Mouse (Mus musculus): ENCODE results near the gene Rab6b.

Rab6b gene

DNA sequence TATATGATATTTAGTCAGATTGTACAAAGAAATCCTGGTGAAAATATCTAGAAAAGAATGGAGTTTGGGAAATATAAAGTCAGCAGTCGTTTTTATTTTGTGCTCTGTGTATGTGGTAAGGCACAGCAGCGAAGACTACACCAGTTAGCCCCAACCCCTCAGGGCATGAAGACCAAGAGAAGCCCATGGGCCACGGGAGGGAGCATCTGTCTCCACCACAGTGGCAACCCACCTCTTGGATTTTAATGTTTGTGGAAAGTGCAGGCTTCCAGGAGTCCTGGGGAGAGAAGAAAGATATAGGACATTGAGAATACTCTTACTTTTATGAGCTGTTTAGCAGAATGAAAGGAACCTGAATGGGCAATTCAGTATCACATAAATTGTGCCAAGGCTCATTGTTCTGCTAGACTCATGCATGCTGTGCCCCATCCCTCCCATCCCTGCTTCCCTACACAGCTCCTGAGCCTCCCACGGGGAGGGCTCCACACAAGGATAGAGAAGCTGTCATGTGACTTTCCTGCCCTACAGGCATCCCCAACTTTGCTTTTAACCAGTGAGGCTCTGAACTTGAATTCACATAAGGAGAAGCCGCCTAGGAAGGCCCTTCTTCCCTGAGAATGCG, 97.3 kb downstream of the Rab6b start:
- no peak for DNase-seq

DNA sequence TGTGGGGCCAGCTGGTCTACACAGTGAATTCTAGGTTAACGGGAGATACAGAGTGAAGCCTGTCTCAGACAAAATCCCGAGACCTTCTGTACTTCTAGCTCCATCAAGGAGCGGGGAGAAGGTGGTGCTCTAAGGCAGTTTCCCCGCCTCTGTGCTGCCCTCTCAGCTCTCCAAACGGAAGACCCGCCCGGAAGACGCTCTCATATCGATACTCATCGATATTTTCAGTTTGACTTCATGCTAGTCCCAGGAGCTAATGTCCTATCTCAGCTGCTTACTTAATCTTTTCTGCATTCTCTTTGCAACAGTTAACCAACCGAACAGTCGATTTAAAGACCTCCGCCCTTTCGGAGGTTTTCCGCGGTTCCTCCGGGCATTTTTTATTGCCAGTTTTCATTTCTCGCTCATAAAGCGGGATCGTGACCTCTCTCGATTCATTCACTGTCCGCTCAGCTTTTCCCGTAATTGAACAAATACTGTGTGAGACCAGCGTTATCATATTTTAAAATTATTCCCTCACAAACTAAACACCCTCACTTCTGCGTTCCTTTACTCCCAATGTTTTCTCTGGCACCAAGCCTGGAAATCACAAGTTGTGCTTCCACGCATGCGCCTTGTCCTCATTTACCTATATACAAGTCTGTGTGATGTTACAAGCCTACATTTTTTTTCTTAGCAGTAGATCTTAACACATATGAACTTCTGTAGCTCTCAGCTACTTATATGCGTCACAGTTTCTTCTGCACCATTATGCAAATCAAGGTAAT, 101.2 kb downstream of the Rab6b start:
- no peak for DNase-seq

DNA sequence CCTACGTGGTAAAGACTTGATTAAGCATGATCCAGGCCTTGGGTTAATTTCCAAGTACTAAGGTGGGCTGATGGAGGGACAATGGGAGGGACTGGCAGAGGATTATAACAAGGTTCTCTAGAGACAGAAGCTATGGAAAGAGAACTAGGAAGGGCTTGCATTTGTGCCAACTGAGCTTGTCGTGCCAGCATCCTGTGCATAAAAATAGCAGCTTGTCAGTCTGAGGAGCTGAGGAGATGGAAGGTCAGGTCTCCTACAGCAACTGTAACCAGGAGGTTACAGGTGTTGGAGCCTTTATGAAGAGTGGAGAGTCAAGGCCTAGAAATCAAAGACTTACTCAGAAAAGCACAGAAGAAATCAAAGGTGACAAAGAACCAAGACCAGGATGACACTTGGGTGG, 102.0 kb downstream of the Rab6b start:
- no peak for DNase-seq

DNA sequence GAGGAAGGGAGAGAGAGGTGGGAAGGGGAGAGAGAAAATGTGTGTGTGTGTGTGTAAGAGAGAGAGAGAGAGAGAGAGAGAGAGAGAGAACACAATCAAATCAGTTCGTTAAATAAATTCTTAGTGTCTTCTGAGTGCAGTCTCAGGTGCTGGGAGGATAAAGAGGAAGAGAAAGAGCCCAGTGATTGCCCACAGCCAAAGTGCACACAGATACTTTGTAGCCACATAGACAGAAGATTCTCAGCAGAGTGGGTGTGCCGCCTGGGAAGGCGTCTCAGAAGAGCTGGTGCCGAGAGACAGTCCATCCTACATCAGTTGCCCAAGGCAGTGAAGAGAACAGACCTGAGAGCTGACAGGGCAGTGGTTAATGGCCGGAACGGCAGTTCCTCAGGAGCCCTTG, 102.7 kb downstream of the Rab6b start:
- DNase-seq: no peak

DNA sequence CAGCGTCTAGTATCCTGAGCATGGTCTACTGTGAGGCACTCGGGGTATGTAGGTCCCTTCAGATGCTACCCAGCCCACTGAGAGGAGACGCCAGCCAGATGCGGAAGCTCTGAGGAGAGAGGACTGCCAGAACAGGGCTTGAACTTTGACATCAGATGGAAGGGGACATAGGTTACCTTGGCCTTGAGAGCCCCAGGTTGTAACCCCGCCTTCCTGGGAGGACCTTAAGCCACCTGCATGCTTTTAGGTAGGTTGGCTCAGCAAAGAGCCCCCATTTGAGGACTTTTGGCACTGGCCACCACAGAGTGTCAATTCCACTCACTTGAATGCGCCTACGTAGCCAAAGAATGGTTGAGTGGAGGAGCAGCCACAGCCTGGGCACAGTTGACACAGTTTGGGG, 113.1 kb downstream of the Rab6b start:
- DNase-seq: no peak

DNA sequence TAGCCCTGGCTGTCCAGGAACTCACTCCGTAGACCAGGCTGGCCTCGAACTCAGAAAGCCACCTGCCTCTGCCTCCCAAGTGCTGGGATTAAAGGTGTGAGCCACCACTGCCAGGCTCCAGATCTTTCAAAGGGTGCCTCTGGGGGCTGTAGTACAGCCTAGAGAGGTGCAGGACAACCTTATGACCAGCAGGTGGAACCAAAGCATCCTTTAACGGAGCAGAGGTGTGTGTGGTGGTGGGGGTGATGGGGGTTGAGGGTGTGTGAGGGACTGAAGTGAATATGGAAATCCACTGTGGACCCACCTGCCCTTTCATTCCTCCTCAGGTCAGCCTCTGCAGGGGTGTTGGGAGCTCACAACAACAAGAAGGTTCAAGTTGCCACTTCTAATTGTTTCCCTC, 113.9 kb downstream of the Rab6b start:
- peak; percentile 58 for DNase-seq

DNA sequence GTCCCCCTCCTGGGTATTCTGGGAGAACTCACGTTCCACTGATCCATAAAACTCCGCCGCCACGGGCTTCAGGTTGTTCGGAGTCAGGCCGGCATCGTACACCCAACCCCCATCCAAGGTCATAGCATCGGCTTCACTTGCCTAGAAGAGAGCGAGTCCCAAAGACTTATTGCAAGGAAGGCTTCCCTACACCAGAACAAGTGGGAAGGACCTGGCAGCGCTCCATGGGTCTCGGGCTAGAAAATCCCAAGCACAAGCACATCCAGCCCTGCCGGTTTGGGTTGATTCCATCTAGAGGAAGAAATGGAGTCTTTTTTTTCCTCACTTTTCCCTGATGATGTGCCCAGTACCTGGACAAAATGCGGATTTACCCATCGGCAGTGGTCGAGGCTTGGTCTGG, 115.2 kb downstream of the Rab6b start:
- DNase-seq: no peak

DNA sequence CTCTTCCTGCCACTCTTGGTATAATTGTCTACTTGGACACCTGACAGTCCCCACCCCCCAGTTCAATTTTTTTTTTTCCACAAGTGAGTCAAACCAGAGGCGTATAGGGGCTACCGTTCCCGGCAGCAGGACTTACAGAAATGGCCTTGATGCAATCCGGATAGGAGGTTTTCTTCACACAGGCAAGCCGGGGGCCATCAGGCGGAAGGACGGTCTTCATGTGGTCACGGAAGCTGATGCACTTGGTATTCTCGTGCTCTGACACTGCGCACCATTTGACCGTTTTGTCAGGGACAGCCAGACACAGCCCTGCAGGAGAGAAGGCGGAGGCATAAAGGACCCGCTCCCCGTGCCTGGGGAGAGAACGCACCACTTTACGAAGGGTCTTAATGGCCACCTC, 116.2 kb downstream of the Rab6b start:
- DNase-seq: no peak

DNA sequence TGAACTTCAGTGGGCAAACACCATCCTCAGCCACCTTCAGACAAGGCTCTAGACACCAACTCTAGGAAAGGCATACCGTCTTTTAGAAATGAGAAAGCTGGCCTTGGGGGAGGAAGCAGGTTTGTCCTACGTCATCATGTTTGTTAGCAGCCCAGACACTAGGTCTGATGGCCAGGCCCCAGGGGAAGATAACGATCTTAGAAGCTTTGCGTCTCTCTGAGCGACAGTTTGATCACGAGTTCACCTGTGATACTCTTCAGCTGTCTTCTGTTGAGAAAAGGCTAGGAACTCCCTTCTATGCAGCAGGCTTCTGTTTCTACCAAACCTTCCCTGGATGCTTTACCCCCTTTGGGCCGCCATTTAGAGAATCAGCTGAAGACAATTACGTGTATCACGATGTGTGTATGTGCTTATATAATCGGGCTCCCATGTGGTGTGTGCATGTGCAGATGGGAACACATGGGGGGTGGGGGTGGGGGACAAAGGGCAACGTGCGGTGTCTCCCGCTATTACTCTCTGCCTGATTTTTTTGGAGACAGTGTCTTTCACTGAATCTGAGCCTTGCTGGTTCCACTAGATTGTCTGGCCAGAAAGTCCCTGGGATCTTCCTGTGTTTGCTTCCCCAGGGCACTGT, 116.9 kb downstream of the Rab6b start:
- no peak for DNase-seq

DNA sequence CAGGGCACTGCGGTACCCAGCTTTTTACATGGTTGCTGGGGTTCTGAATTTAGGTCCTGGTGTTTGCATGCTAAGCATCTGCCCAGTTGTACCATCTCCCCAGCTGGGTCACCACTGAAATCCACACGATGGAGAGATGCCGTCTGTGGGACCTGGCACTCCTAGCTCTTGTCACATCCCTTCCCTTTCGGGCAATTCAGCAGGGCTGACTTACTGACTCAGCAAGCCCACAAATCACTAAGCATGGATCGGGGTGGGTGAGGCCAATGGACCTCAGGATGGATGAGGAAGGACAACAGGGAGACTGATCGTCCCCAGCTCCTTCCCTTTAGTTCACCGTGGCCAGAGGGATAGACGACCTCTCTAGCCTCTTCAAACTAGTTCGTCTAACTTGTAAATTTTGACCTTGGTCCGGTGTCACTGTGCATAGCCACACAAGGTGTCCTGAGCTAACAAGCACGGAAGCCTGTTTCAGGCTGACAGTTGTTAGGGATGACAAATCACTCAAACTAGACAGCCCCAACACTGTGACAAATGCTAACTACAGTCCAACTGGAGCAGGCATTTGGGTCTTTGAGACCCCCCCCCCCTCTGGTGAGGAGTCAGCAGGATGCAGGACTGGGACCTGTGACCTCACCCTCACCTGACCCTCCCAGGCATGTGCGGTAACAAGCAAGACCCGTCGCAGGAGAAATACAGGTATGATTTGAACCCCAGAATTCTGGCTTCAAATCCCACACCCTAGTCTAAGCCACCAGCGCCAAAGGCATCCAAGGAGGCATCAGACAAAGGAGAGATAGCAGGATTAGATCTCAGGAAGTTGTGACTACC, 117.7 kb downstream of the Rab6b start:
- DNase-seq: no peak

DNA sequence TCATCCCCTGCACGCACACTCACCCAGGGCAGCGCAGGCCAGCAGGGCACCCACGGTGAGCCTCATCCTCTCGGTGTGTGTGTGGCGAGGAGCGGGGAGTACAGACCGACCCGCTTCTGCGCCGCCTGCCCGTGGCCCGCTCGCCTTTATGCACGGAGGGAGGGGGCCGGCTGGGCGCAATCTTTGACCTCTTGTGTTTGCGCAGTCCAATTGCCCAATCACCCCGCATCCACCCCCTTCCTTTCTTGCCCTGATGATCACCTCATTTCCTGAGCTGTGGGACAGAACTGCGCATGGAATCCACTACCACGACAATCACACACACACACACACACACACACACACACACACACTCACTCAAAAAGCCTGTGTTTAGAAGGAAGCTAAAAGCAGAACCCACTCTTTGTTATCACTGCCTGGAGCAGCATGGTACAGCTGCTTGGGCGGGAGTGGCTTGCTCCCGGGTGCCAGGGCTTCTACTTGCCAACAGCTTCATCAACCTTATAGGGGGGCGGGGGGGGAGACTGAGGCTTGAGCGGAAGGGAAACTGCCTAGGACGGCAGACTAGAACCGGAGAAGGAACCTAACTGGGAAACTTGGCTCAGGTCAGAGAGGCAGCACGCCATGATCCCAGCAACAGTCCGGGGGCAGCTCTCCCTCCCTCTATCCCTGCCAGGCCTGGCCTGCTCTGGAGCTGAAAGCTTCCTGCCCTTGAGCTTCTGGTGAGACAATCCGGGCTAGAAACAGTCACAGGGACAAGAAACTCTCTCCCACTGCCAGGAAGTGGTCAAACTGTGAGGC, 118.8 kb downstream of the Rab6b start, which contains the start of the genes Gm20425 and Trf:
TSS of gene Gm20425 (minus strand) at position 157 of the 801 bp plus-strand sequence.
TSS of gene Trf (minus strand) at position 294 of the 801 bp plus-strand sequence.
- DNase-seq: peak; percentile 35

DNA sequence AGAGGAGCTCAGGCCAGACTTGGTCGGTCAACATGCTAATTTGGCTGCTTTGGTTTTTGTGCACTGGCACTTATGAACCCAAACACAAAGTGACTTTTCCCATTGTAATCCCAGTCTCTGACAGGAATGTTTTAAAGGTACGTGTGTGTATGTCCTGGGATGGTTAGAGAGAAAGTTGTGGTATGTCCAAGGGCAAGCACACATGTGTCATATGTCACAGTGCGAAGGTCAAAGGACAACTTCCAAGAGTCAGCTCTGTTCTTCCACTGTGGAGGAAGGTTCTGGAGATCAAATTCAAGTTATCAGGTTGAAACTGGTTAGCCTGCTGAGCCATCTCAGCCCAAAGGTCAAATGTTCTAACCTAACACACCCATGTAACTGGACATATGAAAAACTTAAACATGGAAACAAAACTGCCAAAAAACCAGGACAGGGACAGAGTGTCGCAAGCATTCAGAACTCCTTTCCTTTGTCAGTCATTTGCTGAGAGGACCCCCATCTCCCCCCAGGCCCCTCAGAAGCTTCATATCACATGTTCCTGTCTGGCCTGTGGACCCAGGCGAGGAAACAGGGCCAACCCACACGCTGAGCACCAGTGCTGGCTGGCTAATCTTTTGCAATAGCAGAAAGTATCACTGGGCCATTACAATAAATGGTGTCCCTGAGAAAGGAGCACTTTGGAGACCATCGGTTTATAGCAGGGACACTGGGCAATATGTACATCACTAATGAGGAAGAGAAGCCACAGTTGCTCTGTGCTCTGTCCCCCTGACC, 120.8 kb downstream of the Rab6b start:
- DNase-seq: no peak

DNA sequence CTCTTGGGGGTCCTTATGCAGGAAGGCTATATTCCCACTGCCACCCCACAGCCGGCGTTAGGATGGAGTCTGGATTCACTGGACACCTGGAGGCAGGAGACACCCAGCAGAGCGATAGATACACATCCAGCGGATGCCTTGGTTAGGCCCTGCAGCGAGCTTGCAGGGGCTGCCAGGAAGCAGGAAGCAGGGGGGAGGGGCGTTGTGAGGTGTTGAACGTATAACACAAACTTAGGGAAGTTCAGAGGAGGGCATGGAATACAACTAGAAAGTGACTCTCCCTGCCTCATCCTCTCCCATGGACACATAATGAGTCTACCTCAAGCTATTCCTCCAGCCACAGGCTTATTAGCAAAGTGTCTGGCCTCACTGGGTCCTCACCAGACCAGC, 121.4 kb downstream of the Rab6b start:
- DNase-seq: peak; percentile 82

DNA sequence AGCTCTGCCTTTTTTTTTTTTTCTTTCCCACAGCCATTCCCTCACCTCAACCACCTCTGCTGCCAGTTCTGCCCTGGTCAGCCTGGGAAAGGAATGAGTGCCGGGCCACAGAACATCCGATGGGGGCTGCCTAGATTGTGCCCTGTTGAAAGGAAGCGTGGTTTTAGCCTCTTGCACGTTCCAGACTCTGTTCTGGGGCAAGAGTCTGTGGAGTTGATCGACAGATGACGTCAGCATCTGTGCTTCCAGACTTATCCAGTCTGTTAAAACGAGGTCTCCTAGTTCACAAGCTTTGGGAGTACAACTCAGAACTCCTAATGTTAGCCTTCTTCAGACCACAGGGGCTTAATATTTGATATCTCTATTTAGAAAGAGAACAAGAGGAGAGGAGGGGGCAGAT, 122.5 kb downstream of the Rab6b start:
- DNase-seq: no peak

DNA sequence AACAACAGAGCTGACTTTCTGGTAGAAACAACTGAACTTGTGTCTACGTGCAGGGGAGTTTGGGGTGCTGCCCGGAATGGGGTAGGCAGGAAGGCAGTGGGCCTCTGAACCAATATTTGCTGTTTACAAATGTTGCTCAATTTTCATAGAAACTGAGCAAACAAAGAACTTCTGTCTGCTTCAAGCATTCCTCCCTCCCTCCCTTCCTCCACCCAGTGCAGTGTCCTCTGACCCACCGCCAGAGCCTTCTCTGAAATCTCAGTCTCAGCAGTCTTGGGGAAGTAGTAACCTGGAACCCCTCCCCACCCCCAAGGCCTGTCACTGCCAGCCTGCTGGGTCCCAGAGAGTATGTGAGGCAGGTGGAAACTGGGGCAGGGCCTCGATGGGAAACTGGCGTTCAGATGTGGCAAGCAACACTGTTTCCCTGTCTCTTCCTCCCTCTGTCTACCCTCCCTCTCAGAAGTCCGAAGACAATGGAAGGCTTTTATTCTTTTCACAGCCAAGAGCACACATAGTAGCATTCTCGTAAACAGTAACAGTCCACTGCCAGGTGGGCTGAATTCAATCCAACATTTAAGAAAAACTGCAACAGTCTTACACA, 123.1 kb downstream of the Rab6b start:
- DNase-seq: no peak

All from thymus, postnatal 14 days (tissue).